Mouse (Mus musculus) embryo, embryonic 11 days (tissue): ENCODE measurements around the gene Dnajc21.

Experiments used
- DNase-seq: peaks from one replicate; pipeline ENCODE4 v3.0.0-alpha.2; 2015

Dnajc21 gene

GRCm38 (mm10) chr15:10436893-10437292, 33.4 kb downstream of the Dnajc21 start:
- no peak for DNase-seq

- no peak for DNase-seq
Observed at GRCm38 (mm10) chr15:10426545-10427266, 43.6 kb downstream of the Dnajc21 start.

GRCm38 (mm10) chr15:10426124-10426523, 44.2 kb downstream of the Dnajc21 start:
- no peak for DNase-seq

GRCm38 (mm10) chr15:10421785-10422144, 48.6 kb downstream of the Dnajc21 start:
- no peak for DNase-seq

GRCm38 (mm10) chr15:10421138-10421784, 49.1 kb downstream of the Dnajc21 start:
- peak; percentile 49 for DNase-seq

GRCm38 (mm10) chr15:10413656-10414055, 56.7 kb downstream of the Dnajc21 start:
- no peak for DNase-seq

- DNase-seq, result no peak
Observed at GRCm38 (mm10) chr15:10410881-10411280, 59.4 kb downstream of the Dnajc21 start.

- DNase-seq, result no peak
Observed at GRCm38 (mm10) chr15:10409842-10410241, 60.5 kb downstream of the Dnajc21 start.

- peak; percentile 50 for DNase-seq
Observed at GRCm38 (mm10) chr15:10400415-10400814, 69.9 kb downstream of the Dnajc21 start.

GRCm38 (mm10) chr15:10399795-10400194, 70.5 kb downstream of the Dnajc21 start:
- DNase-seq, result no peak
